Mouse (Mus musculus) heart, embryonic 11.5 days (tissue): ENCODE data around the gene Vmn2r111. TPM values are rescaled to one million over a fixed set of nuclear protein-coding genes. Genes with fewer than 3 reads are reported as not detected.
"Not testable (repeated sequence)": the region's sequence is repeated elsewhere in the genome, so short reads cannot be mapped to it uniquely, and the experiment has no call there.

ENCODE experiments used
- ATAC-seq: fragments of 200-750 bp; cut with Nextera tagmentation; replicated peaks from 2 replicates; pipeline ENCODE4 v1.8.0; 2017; ENCODE audit warnings: moderate library complexity; ENCODE audit not compliant: insufficient number of reproducible peaks, low FRiP score, low TSS enrichment
- H3K27ac ChIP-seq: fragments of 300-500 bp; sonication (generic); 2 replicates; pipeline ENCODE4 v1.5.1; 2014; ENCODE audit warnings: mild to moderate bottlenecking, low read depth, low read length
- H3K27me3 ChIP-seq: fragments of 300-500 bp; sonication (generic); 2 replicates; pipeline ENCODE4 v1.6.1; 2014; ENCODE audit warnings: mild to moderate bottlenecking, low read length, mixed read lengths; ENCODE audit not compliant: control insufficient read depth, insufficient read depth
- H3K36me3 ChIP-seq: fragments of 300-500 bp; sonication (generic); 2 replicates; pipeline ENCODE4 v1.6.1; 2014; ENCODE audit warnings: mild to moderate bottlenecking, low read length, moderate library complexity, mixed read lengths; ENCODE audit not compliant: control insufficient read depth, insufficient read depth
- H3K4me1 ChIP-seq: fragments of 300-500 bp; sonication (generic); 2 replicates; pipeline ENCODE4 v1.6.1; 2014; ENCODE audit warnings: low read length; ENCODE audit not compliant: control insufficient read depth, insufficient read depth
- H3K4me2 ChIP-seq: fragments of 300-500 bp; sonication (generic); 2 replicates; pipeline ENCODE4 v1.6.1; 2014; ENCODE audit warnings: mild to moderate bottlenecking, moderate library complexity
- H3K4me3 ChIP-seq: fragments of 300-500 bp; sonication (generic); 2 replicates; pipeline ENCODE4 v1.5.1; 2014; ENCODE audit warnings: low read depth, low read length
- H3K9ac ChIP-seq: fragments of 300-500 bp; sonication (generic); 2 replicates; pipeline ENCODE4 v1.6.1; 2014; ENCODE audit warnings: mild to moderate bottlenecking, low read depth, low read length, moderate library complexity
- H3K9me3 ChIP-seq: fragments of 300-500 bp; sonication (generic); replicated peaks from 2 replicates; pipeline ENCODE4 v1.6.1; 2016; ENCODE audit warnings: low read length; ENCODE audit not compliant: control insufficient read depth
- WGBS: fragments of 180-500 bp; shearing (Covaris S2); extraction: QIAGEN DNeasy Blood & Tissue Kit; methylation state at CpG from one replicate; pipeline ENCODE4 v1.1.7; 2014; ENCODE audit not compliant: insufficient replicate concordance; 5-methylcytosine and 5-hydroxymethylcytosine counted together
- polyA plus RNA-seq: library from polyadenylated mRNA; unstranded; fragments of >200 nt; fragmentation: Nextera tagmentation; extraction: Ambion mirVana; gene quantifications from 2 replicates; pipeline ENCODE4 v1.2.1, GENCODE M21; 2014

The Vmn2r111 gene
- not detected in 2 replicates for polyA plus RNA-seq

GRCm38 (mm10) chr17:22573382-22573781 lies at the start of gene Vmn2r111:
Gene Vmn2r111 (minus strand): TSS chr17:22573482.
- H3K36me3 ChIP-seq, H3K4me2 ChIP-seq, H3K27me3 ChIP-seq, H3K9ac ChIP-seq, H3K4me3 ChIP-seq, ATAC-seq, H3K4me1 ChIP-seq, H3K9me3 ChIP-seq, H3K27ac ChIP-seq: not testable (repeated sequence)
- 48% methylated on average over 1 of the region's 1 CpGs for WGBS

- not testable (repeated sequence) for H3K27me3 ChIP-seq, H3K36me3 ChIP-seq, H3K4me3 ChIP-seq, H3K4me2 ChIP-seq, H3K4me1 ChIP-seq, ATAC-seq, H3K27ac ChIP-seq, H3K9ac ChIP-seq, H3K9me3 ChIP-seq
Measured at GRCm38 (mm10) chr17:22600651-22601050, 27.4 kb upstream of the Vmn2r111 start, which contains the start of gene Vmn2r112. Gene Vmn2r112 (plus strand): TSS chr17:22600951.

- WGBS: 75% methylated on average over 7 of the region's 7 CpGs
Measured at GRCm38 (mm10) chr17:22520467-22520866, 52.8 kb downstream of the Vmn2r111 start.

GRCm38 (mm10) chr17:22520037-22520436 lies 53.2 kb downstream of the Vmn2r111 start:
- not testable (repeated sequence) for H3K4me1 ChIP-seq, H3K36me3 ChIP-seq, H3K4me3 ChIP-seq, H3K27ac ChIP-seq, ATAC-seq, H3K9me3 ChIP-seq, H3K4me2 ChIP-seq, H3K9ac ChIP-seq, H3K27me3 ChIP-seq
- WGBS: 69% methylated on average over 3 of the region's 3 CpGs

More at GRCm38 (mm10) chr17:22520467-22520866, 52.8 kb downstream of the Vmn2r111 start:
- not testable (repeated sequence) for H3K4me1 ChIP-seq, H3K27ac ChIP-seq, ATAC-seq, H3K27me3 ChIP-seq, H3K4me3 ChIP-seq, H3K9me3 ChIP-seq, H3K36me3 ChIP-seq, H3K4me2 ChIP-seq, H3K9ac ChIP-seq

GRCm38 (mm10) chr17:22497120-22497519 lies 76.2 kb downstream of the Vmn2r111 start:
- Histone ChIP-seq H3K27ac (no peak overlapping the region), H3K36me3 (no peaks in the 10 kb centered on the region), H3K4me3 (no peak overlapping the region), H3K9me3 (no peaks in the 10 kb centered on the region; the same call in 1 of the 2 replicates), H3K4me1 (no peaks in the 10 kb centered on the region), H3K4me2 (no peak overlapping the region), H3K9ac (no peak overlapping the region), H3K27me3 (no peaks in the 10 kb centered on the region)
- no peak for ATAC-seq
- WGBS: 69% methylated on average over 4 of the region's 4 CpGs

Other genes starting within 250 kb of the Vmn2r111 start
- gene Zfp944, start 212.1 kb downstream of the Vmn2r111 start, polyA plus RNA-seq: 8.8 and 10.6 TPM in 2 replicates
- gene Zfp758, start 212.0 kb downstream of the Vmn2r111 start, polyA plus RNA-seq: 7.5 and 8.4 TPM in 2 replicates
- 11.7 and 11.8 TPM in 2 replicates for gene Zfp946, start 149.3 kb downstream of the Vmn2r111 start, polyA plus RNA-seq
- gene Vmn2r112, start 27.5 kb upstream of the Vmn2r111 start, polyA plus RNA-seq: not detected in 2 replicates